Mouse (Mus musculus) urinary bladder, postnatal 4 days (tissue): Measurements from ENCODE around the gene Itpr2.

ENCODE experiments used
- DNase-seq, 2 experiments: peaks; one replicate each; pipeline ENCODE4 v3.0.0; 2021 to 2022; ENCODE audit warnings: low spot score in 2 of 2

The Itpr2 gene

DNA sequence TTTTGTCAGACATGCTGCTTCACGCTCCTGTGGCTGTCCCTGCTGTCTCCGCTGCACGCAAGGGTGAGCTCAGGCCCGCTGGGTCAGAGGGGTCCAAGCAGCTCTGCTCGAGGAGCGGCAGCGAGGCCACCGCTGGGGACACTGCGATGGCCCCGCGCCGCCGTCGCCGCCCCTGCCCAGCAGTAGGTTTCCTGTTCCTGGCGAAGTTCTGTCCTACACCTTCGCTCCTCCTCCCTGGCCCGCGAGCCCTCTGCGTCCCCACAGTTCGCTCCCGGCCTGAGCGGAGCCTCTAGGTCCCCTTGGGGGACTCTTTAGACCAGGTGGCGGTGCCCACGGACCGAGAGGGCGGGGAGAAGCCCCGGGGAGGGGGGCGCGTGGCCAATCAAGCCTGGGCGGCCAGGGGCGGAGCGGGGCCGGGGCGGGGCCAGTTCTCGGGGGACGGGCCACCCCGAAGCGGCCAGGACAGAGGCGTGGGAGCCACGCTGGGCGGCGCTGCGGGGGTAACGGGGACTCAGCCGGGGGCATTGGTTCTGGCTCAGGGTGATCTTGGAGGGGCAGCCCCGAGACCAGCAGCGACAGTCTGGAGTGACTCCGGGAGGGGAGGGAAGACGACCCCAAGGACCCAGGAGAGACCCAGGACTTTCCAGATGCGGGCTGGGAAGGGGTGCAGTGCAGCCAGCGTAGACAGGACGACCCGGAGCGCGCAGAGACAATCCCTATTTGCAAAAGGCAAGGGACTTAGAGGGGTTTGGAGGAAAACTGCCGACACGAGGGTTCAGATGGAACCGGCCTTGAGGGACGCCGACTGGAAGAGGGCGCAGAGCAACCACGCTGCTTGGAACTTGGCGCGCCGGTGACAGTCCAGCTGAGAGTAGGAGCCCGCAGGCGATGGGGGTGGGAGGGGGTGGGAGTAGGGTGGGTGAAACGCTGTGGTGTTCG lies at the start of gene Itpr2:
Itpr2 (minus strand) TSS at position 358 of the 939 bp plus-strand sequence.
- peak; percentile 82 to 87 for DNase-seq

- DNase-seq, result no peak
Measured at GRCm38 (mm10) chr6:146551326-146551725, 49.3 kb upstream of the Itpr2 start.

DNA sequence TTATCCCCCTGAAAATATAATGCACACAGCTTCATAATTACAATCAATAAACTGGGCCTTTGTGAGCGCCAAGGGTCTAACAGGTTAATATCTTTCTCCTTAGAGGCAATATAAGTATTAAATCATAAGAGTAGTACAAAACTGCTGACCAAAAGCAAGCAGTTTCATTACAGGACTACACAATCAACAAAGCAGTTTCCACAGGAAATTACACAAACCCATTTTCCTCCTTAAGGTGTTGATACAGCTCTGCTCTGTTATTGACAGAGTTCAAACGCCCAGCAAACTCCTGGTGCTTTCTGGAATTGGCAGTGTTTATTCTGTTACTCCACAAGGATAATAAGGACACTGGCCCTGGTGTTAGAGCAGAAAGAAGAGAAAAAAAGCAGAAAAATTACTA lies 48.4 kb upstream of the Itpr2 start:
- no peak for DNase-seq

DNA sequence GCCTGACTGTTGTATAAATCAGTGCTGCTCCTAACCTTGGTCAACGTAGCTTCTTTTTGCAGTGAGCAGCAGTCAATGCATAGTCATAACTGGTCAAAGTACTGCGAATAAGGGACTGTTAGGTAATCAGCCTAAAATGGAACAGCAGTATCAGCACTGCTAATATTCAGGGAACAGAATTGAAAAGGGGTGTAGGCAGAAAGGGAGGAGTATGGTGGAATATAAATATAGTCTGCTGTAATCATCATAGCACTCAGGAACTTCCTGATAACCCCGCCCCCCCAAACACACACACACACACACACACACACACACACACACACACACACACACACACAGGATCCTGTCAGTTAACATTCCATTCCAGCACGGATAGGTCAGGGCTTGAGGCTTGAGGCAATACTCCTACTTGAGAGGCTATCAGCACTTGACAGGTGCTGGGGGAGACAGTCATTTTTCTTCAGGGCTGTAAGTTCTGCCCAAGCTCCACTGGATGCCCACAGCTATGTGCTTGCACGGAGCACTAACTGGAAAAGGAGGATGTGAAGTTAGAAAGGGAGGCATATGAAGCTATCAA lies 43.4 kb upstream of the Itpr2 start:
- no peak for DNase-seq

GRCm38 (mm10) chr6:146544622-146545021 lies 42.6 kb upstream of the Itpr2 start:
- DNase-seq, result no peak

DNA sequence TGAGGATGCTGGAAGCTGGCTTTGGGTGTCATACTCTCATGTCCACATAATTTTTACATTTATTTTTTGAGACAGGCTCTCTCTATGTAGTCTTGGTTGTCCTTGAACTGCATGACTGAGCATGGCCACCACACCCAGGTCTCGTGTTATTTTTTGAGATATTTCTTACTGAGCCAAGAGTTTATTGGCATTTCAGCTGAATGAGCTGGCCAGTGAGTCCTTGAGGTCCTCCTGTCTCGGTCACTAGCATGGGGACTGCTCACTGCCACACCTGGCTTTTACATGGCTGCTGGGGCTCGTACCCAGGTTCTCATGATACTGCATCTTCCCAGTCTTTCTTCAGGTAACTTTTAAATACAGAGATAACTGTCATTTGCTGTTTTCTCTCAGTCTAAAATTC lies 38.4 kb upstream of the Itpr2 start:
- no peak for DNase-seq

DNA sequence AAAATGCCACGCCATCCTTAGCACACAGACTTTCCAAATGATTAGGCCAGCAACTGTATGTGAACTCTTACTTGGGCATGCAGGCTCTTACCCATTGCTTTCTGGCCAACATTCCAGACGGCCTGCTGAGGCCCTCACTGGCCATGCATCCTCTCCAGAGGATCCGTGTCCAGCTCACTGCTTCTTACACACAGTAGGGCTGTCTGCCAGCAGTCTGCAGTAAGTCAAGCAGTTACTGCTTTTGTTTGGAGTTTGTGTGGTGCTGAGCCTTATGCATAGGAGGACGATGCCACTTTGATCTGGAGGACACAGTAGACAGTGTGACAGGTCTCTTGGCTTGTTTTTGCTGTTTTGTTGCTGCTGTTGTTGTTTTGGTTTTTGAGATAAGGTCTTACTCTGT lies 36.6 kb upstream of the Itpr2 start:
- no peak for DNase-seq

DNA sequence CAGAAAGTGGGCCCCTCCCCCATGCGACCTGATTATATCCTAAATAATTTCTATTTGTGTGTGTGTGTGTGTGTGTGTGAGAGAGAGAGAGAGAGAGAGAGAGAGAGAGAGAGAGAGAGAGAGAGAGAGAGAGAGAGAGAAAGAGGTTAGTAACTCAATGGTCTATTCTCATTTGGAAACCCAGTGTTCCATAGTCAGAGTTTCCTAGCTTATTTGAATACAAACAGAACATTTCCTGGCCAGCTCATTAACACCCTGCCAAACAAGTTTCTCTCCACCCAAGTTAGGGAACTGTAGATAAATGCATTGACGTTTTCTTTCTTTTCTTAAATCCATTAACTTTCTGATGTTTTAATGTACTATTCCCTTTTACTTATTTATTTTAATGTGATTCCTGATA lies 36.0 kb upstream of the Itpr2 start:
- DNase-seq, result no peak

DNA sequence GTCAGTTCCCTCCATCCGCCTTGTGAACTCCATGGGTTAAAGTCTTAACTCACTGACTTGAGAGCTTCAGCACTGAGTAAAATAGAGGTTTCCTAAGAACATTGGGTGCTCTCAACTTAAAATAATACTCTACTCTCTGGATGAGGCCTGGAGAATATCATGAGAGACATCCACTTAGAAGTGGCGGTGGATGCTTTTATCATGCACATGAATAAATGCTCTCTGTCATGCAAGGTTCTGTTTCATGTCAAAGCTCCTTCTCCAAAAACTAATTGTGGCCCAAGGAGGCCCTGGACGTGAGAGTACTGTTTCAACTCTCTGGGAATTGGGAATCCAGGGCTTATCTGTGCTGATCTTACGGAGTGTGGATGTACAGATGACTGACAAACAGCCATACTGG lies 35.1 kb upstream of the Itpr2 start:
- no peak for DNase-seq

- DNase-seq, result no peak
Measured at GRCm38 (mm10) chr6:146535501-146535900, 33.5 kb upstream of the Itpr2 start.

GRCm38 (mm10) chr6:146533146-146533545 lies 31.1 kb upstream of the Itpr2 start:
- no peak for DNase-seq

DNA sequence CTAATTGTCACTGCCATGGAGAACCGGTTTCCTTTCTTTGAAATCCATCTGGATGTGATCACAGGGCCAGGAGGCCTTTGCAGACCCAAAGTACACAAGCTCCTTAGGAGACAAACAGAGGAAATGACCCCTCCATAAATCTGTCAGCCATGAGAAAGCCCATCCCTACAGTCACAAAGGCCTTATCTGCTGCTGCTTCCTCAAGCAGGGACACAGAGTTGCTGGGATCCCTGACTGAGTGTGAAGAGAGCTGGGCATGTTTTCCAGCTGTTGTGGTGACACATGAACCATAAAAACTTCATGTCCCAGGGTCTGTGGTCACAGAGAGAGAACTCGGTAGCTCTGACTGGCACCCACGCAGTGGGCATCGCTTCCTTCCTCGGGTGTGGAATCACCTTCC lies 28.7 kb upstream of the Itpr2 start:
- no peak for DNase-seq

- no peak for DNase-seq
Measured at GRCm38 (mm10) chr6:146530363-146530762, 28.3 kb upstream of the Itpr2 start.

- DNase-seq, result no peak
Measured at GRCm38 (mm10) chr6:146527537-146527936, 25.5 kb upstream of the Itpr2 start.

- DNase-seq, result no peak
Measured at GRCm38 (mm10) chr6:146525500-146525899, 23.5 kb upstream of the Itpr2 start.

DNA sequence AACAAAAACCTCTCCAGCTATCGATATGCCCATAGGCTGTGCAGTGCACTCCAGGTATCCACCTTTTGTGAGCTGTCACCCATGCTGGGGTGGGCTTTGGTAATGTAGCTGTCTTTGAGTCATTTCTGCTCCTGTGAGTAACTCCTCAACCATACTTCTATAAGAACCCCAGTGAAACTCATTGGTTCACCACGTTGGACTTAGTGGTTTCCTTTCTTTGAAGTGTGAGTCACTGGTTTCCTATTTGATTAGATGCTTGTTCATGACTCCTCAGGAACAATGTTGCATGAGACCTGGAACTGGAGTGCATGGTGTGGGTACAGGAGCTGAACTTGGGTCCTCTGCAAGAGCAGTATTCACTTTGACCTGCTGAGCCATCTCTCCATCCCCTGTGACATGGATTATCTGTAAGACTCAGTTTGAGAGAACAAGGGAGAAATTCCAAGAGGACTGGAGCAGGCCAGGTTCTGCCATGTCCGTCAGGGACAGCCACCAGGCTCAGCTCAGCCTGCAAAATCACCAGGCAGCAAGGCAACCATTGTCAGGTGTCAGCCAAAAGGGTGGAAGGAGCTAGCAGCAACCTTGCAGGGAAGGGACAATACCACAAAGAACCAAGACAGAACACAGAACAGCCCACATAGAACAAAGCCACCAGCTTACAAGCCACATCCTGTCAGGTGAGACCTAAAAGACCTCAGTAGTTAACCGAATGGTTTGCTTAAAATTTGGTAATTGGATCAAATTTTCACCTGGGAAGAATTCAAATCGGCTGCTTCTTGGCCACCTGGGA lies 19.6 kb upstream of the Itpr2 start:
- DNase-seq, result no peak

- no peak for DNase-seq
Measured at GRCm38 (mm10) chr6:146519019-146519418, 17.0 kb upstream of the Itpr2 start.

- DNase-seq, result no peak
Measured at GRCm38 (mm10) chr6:146515936-146516335, 13.9 kb upstream of the Itpr2 start.

GRCm38 (mm10) chr6:146514531-146514948 lies 12.5 kb upstream of the Itpr2 start:
- DNase-seq, result no peak

- no peak for DNase-seq
Measured at GRCm38 (mm10) chr6:146513899-146514298, 11.9 kb upstream of the Itpr2 start.

DNA sequence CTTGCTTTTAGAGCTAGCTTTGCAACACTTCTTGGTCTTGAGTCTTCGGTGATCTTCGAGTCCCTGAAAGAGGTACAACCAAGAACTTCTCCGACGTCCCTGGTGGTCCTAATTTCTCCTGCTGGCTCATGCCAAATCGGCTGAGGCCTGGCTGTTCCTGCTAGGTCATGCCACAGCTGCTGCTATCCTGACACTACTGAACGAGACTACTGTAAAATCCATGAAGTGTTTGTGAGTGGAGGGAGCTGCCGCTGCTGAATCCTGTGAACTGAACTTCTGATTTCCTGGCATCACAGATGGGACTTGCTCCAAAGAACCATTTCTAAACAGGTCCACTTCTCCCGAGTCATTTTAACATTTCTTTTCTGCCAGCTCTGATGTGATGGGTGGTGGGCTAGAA lies 11.4 kb upstream of the Itpr2 start:
- DNase-seq, result no peak

DNA sequence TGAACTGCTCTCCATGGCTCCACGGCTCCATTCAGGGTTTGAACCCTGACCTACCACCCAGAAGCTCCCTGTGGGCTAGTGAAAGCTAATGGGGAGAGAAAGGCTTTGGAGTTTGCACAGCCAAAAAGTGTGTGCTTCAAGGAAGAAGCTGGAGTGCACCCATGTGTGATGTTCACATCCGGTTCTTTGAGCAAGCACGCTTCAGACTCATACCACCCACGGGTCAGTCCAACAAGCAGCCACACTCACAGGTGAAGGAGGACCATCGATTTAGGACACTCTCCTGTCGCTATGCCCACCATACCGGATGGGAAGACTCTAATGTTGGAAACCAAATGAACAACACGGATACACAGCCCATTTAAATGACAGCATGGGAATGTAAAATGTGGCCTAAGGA lies 9.5 kb upstream of the Itpr2 start:
- no peak for DNase-seq
